Mouse (Mus musculus): ENCODE data around the gene Pkd1l2. TPM values are rescaled to one million over a fixed set of nuclear protein-coding genes. Genes with fewer than 3 reads are reported as not detected.

Gene Pkd1l2
- not detected in 2 replicates for polyA plus RNA-seq (2011; ENCODE audit: insufficient read length, low read depth, missing spikeins)

GRCm38 (mm10) chr8:117082399-117082872 lies at the start of gene Pkd1l2:
Pkd1l2 (minus strand) TSS chr8:117082449.
- Histone ChIP-seq H3K27ac (ENCODE audit: insufficient read depth, low read length) (no peak within 1 kb of the TSS), H3K4me1 (ENCODE audit: control insufficient read depth, insufficient read depth, low read length) (0 out of 2 replicates have a peak, but pooled peaks cover 2% of the 10 kb centered on the region), H3K4me3 (ENCODE audit: insufficient read depth, low read length) (no peak within 1 kb of the TSS)
- TF ChIP-seq POLR2A (IDR thresholded peaks at IDR 0.05; ENCODE audit: low read depth, low read length), result no peak

- TF ChIP-seq CTCF (IDR thresholded peaks at IDR 0.05; ENCODE audit: borderline replicate concordance, insufficient read depth, low read length) (no peak), POLR2A (IDR thresholded peaks at IDR 0.05; ENCODE audit: low read depth, low read length) (no peak)
- H3K4me3 ChIP-seq (ENCODE audit: insufficient read depth, low read length), result no peak overlapping the region
- no peak overlapping the region for H3K27ac ChIP-seq (ENCODE audit: insufficient read depth, low read length)
- no peaks in the 10 kb centered on the region for H3K4me1 ChIP-seq (ENCODE audit: control insufficient read depth, insufficient read depth, low read length)
Measured at GRCm38 (mm10) chr8:117127063-117127462, 44.8 kb upstream of the Pkd1l2 start.

GRCm38 (mm10) chr8:117126411-117126810 lies 44.2 kb upstream of the Pkd1l2 start:
- no peak for TF ChIP-seq CTCF (IDR thresholded peaks at IDR 0.05; ENCODE audit: borderline replicate concordance, insufficient read depth, low read length)
- TF ChIP-seq POLR2A (IDR thresholded peaks at IDR 0.05; ENCODE audit: low read depth, low read length), result no peak
- H3K27ac ChIP-seq (ENCODE audit: insufficient read depth, low read length), result no peak overlapping the region
- H3K4me3 ChIP-seq (ENCODE audit: insufficient read depth, low read length), result no peak overlapping the region
- no peaks in the 10 kb centered on the region for H3K4me1 ChIP-seq (ENCODE audit: control insufficient read depth, insufficient read depth, low read length)

GRCm38 (mm10) chr8:117125854-117126253 lies 43.6 kb upstream of the Pkd1l2 start:
- TF ChIP-seq POLR2A (IDR thresholded peaks at IDR 0.05; ENCODE audit: low read depth, low read length), result no peak
- Histone ChIP-seq H3K4me1 (ENCODE audit: control insufficient read depth, insufficient read depth, low read length) (no peaks in the 10 kb centered on the region), H3K4me3 (ENCODE audit: insufficient read depth, low read length) (no peak overlapping the region), H3K27ac (ENCODE audit: insufficient read depth, low read length) (no peak overlapping the region)

- no peak for TF ChIP-seq CTCF (IDR thresholded peaks at IDR 0.05; ENCODE audit: borderline replicate concordance, insufficient read depth, low read length)
- TF ChIP-seq POLR2A (IDR thresholded peaks at IDR 0.05; ENCODE audit: low read depth, low read length), result no peak
- H3K27ac ChIP-seq (ENCODE audit: insufficient read depth, low read length), result no peak overlapping the region
- H3K4me3 ChIP-seq (ENCODE audit: insufficient read depth, low read length), result no peak overlapping the region
- H3K4me1 ChIP-seq (ENCODE audit: control insufficient read depth, insufficient read depth, low read length), result no peaks in the 10 kb centered on the region
Measured at GRCm38 (mm10) chr8:117123850-117124633, 41.8 kb upstream of the Pkd1l2 start.

GRCm38 (mm10) chr8:117121277-117121676 lies 39.0 kb upstream of the Pkd1l2 start:
- H3K4me1 ChIP-seq (ENCODE audit: control insufficient read depth, insufficient read depth, low read length), result no peaks in the 10 kb centered on the region
- H3K27ac ChIP-seq (ENCODE audit: insufficient read depth, low read length), result no peak overlapping the region
- H3K4me3 ChIP-seq (ENCODE audit: insufficient read depth, low read length), result no peak overlapping the region
- no peak for TF ChIP-seq POLR2A (IDR thresholded peaks at IDR 0.05; ENCODE audit: low read depth, low read length)
- TF ChIP-seq CTCF (IDR thresholded peaks at IDR 0.05; ENCODE audit: borderline replicate concordance, insufficient read depth, low read length), result no peak

- TF ChIP-seq CTCF (IDR thresholded peaks at IDR 0.05; ENCODE audit: borderline replicate concordance, insufficient read depth, low read length) (no peak), POLR2A (IDR thresholded peaks at IDR 0.05; ENCODE audit: low read depth, low read length) (no peak)
- Histone ChIP-seq H3K4me3 (ENCODE audit: insufficient read depth, low read length) (no peak overlapping the region), H3K27ac (ENCODE audit: insufficient read depth, low read length) (no peak overlapping the region), H3K4me1 (ENCODE audit: control insufficient read depth, insufficient read depth, low read length) (no peaks in the 10 kb centered on the region)
Measured at GRCm38 (mm10) chr8:117118409-117118808, 36.2 kb upstream of the Pkd1l2 start.

- H3K27ac ChIP-seq (ENCODE audit: insufficient read depth, low read length), result no peak overlapping the region
- no peaks in the 10 kb centered on the region for H3K4me1 ChIP-seq (ENCODE audit: control insufficient read depth, insufficient read depth, low read length)
- TF ChIP-seq CTCF (IDR thresholded peaks at IDR 0.05; ENCODE audit: borderline replicate concordance, insufficient read depth, low read length), result no peak
- no peak for TF ChIP-seq POLR2A (IDR thresholded peaks at IDR 0.05; ENCODE audit: low read depth, low read length)
- H3K4me3 ChIP-seq (ENCODE audit: insufficient read depth, low read length), result no peak overlapping the region
Measured at GRCm38 (mm10) chr8:117116534-117116933, 34.3 kb upstream of the Pkd1l2 start.

GRCm38 (mm10) chr8:117115676-117116446 lies 33.6 kb upstream of the Pkd1l2 start:
- TF ChIP-seq CTCF (IDR thresholded peaks at IDR 0.05; ENCODE audit: borderline replicate concordance, insufficient read depth, low read length) (no peak), POLR2A (IDR thresholded peaks at IDR 0.05; ENCODE audit: low read depth, low read length) (no peak)
- no peaks in the 10 kb centered on the region for H3K4me1 ChIP-seq (ENCODE audit: control insufficient read depth, insufficient read depth, low read length)
- H3K4me3 ChIP-seq (ENCODE audit: insufficient read depth, low read length), result no peak overlapping the region
- no peak overlapping the region for H3K27ac ChIP-seq (ENCODE audit: insufficient read depth, low read length)

- Histone ChIP-seq H3K27ac (ENCODE audit: insufficient read depth, low read length) (no peak overlapping the region), H3K4me3 (ENCODE audit: insufficient read depth, low read length) (no peak overlapping the region), H3K4me1 (ENCODE audit: control insufficient read depth, insufficient read depth, low read length) (no peaks in the 10 kb centered on the region)
- TF ChIP-seq CTCF (IDR thresholded peaks at IDR 0.05; ENCODE audit: borderline replicate concordance, insufficient read depth, low read length), result no peak
- no peak for TF ChIP-seq POLR2A (IDR thresholded peaks at IDR 0.05; ENCODE audit: low read depth, low read length)
Measured at GRCm38 (mm10) chr8:117115094-117115493, 32.8 kb upstream of the Pkd1l2 start.
